Mouse (Mus musculus): ENCODE measurements around the gene Prkag1.

- TF ChIP-seq CTCF (IDR thresholded peaks at IDR 0.05; ENCODE audit: control insufficient read depth, insufficient read depth, insufficient replicate concordance, low read depth, low read length) (no peak), POLR2A (IDR thresholded peaks at IDR 0.05; ENCODE audit: control insufficient read depth, low read depth, low read length) (no peak)
Observed at GRCm38 (mm10) chr15:98805324-98806040, 25.8 kb downstream of the Prkag1 start.

Measured in testis, adult 2 months (tissue).